Mouse (Mus musculus) lung, postnatal 10 days (tissue): Measurements from ENCODE around the gene Ctdnep1.
A peak's percentile ranks its signal among the peaks of the same experiment; 100 is the strongest.

Experiments
- DNase-seq: peaks from one replicate; pipeline ENCODE4 v3.0.0; 2021

Ctdnep1 gene

GRCm38 (mm10) chr11:69981141-69981762 is at the start of gene Ctdnep1:
Gene Ctdnep1, plus strand, starts transcription at chr11:69981156.
- peak; percentile 29 for DNase-seq

GRCm38 (mm10) chr11:69931769-69932168 is 49.2 kb upstream of the Ctdnep1 start:
- DNase-seq: no peak

- no peak for DNase-seq
Measured at GRCm38 (mm10) chr11:69932254-69932653, 48.7 kb upstream of the Ctdnep1 start.

- DNase-seq: no peak
Measured at GRCm38 (mm10) chr11:69933066-69933465, 47.9 kb upstream of the Ctdnep1 start.

GRCm38 (mm10) chr11:69934169-69934568 is 46.8 kb upstream of the Ctdnep1 start:
- peak; percentile 96 for DNase-seq

GRCm38 (mm10) chr11:69934681-69935080 is 46.3 kb upstream of the Ctdnep1 start:
- DNase-seq: no peak

GRCm38 (mm10) chr11:69935137-69935879 is 45.6 kb upstream of the Ctdnep1 start, which contains the start of gene Ybx2:
Gene Ybx2, plus strand, starts transcription at chr11:69935796.
- peak; percentile 85 for DNase-seq

GRCm38 (mm10) chr11:69936156-69936555 is 44.8 kb upstream of the Ctdnep1 start:
- peak; percentile 54 for DNase-seq

- no peak for DNase-seq
Measured at GRCm38 (mm10) chr11:69936714-69937347, 44.1 kb upstream of the Ctdnep1 start.

GRCm38 (mm10) chr11:69937385-69937784 is 43.6 kb upstream of the Ctdnep1 start:
- no peak for DNase-seq

- no peak for DNase-seq
Measured at GRCm38 (mm10) chr11:69937834-69938233, 43.1 kb upstream of the Ctdnep1 start.

- no peak for DNase-seq
Measured at GRCm38 (mm10) chr11:69938401-69938979, 42.5 kb upstream of the Ctdnep1 start.

GRCm38 (mm10) chr11:69939181-69939580 is 41.8 kb upstream of the Ctdnep1 start:
- no peak for DNase-seq

- DNase-seq: no peak
Measured at GRCm38 (mm10) chr11:69939731-69940130, 41.2 kb upstream of the Ctdnep1 start.

GRCm38 (mm10) chr11:69940962-69941361 is 40.0 kb upstream of the Ctdnep1 start:
- no peak for DNase-seq

- DNase-seq: no peak
Measured at GRCm38 (mm10) chr11:69945216-69945615, 35.7 kb upstream of the Ctdnep1 start.

- no peak for DNase-seq
Measured at GRCm38 (mm10) chr11:69945997-69946891, 34.7 kb upstream of the Ctdnep1 start.

- peak; percentile 39 for DNase-seq
Measured at GRCm38 (mm10) chr11:69947337-69948065, 33.5 kb upstream of the Ctdnep1 start.

GRCm38 (mm10) chr11:69948066-69948762 is 32.7 kb upstream of the Ctdnep1 start, which contains the start of gene Slc2a4:
Gene Slc2a4, minus strand, starts transcription at chr11:69948188.
- DNase-seq: peak; percentile 95

GRCm38 (mm10) chr11:69948763-69949150 is 32.2 kb upstream of the Ctdnep1 start:
- peak; percentile 94 for DNase-seq
